Mouse (Mus musculus) liver (tissue): ENCODE data around the gene Vmn1r52.
"Not testable (repeated sequence)": the region's sequence is repeated elsewhere in the genome, so short reads cannot be mapped to it uniquely, and the experiment has no call there.

ENCODE experiments used
- DNase-seq: peaks from one replicate; pipeline ENCODE4 v3.0.0-alpha.2; 2020; ENCODE audit warnings: mixed read lengths

The Vmn1r52 gene

DNA sequence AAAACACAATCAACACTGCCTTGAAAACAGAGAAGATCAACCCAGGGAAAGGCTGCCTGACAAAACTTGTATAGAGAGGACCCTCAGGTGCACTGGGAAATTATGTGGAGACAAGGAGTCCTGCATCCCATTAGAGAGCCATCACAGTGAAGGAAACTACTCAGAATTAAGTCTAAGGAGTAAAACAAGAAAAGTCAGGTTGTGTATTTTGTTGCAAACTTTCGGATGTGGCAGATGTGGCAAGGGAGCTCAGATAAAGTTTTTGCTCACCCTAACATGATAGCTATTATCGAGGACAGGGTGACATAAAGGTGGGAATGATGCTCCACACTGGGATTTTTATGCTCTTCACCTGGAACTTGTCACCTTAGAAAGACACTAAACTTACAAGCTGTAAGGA is at the start of gene Vmn1r52:
Gene Vmn1r52 (plus strand): TSS at position 301 of the 400 bp plus-strand sequence.
- DNase-seq = no peak

DNA sequence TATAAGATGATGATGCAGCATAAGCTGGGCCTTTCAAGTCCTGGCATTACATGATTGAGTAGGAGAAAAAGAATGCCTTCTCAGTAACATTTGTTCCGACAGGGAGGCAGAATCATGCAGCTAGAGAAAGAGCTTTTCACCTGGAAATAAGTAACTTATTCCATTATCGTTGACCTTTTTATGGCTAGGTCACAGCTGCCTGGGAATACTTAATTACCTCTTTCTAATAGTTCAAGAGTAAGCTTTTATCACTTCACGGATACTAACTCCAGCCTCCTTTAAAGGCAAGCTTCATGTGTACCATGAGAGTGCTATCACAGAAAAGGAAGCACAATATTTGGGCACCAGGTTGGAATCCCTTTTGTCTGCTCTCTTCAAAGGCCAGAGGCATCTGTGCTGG is 14.5 kb upstream of the Vmn1r52 start:
- no peak for DNase-seq

DNA sequence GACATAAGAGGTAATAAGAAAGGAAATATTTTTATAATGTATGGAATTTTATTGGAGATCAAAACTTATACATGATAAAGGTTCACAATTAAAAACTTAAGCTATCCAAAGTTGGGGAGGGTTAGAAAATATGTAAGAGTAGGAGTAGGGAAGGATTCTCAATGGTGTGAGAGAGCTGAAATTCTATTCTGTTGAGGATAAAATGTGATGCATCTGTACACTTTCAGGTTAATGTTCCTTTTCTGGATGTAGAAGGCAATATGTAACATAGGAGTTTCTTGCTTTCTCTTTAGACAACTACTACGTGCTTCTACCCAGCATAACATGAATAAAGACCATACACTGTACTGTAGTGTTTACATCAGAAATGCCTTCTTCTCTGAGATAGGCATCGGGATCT is 27.9 kb downstream of the Vmn1r52 start, which contains the start of gene V1ra8:
Gene V1ra8 (plus strand): TSS at position 301 of the 400 bp plus-strand sequence.
- DNase-seq = not testable (repeated sequence)

DNA sequence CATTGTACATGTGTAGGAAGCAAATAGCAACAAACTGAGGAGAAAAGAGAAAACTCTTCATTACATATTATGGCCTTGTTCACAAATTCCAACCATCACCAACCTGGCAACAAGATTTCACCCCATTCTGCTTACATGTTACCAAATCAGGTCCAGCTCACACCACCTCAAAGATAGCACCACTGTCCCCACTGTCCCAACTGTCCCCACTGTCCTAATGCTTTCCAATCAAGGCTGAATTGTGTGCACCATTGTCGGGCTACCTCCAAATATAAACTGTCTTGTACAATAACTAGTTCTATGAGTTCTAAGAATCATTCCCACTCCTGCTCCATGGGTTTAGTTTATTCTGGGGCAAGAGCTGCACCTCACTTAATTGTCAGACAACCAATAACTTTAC is 49.7 kb downstream of the Vmn1r52 start, which contains the start of gene Vmn1r53:
Gene Vmn1r53 (minus strand): TSS at position 101 of the 400 bp plus-strand sequence.
- no peak for DNase-seq
